Mouse (Mus musculus) liver, adult 2 months (tissue): ENCODE data around the gene Itgb3bp. TPM values are rescaled to one million over a fixed set of nuclear protein-coding genes. Genes with fewer than 3 reads are reported as not detected.

Experiments
- DNase-seq: peaks from one replicate; pipeline ENCODE4 v3.0.0-alpha.2; 2011; ENCODE audit warnings: low read depth, low spot score; ENCODE audit errors: extremely low read depth
- H3K27ac ChIP-seq: fragments of 200-500 bp; replicated peaks from 2 replicates; pipeline ENCODE4 v1.5.1; 2012; ENCODE audit warnings: low read depth, mild to moderate bottlenecking, control low read depth, inconsistent platforms, low read length; ENCODE audit not compliant: insufficient read depth
- H3K27me3 ChIP-seq: fragments of 200-500 bp; 2 replicates; pipeline ENCODE4 v1.6.1; 2012; ENCODE audit warnings: mild to moderate bottlenecking, moderate library complexity, low read length, inconsistent platforms; ENCODE audit not compliant: control insufficient read depth, insufficient read depth
- H3K36me3 ChIP-seq: fragments of 200-500 bp; 2 replicates; pipeline ENCODE4 v1.6.1; 2012; ENCODE audit warnings: low read length, inconsistent platforms; ENCODE audit not compliant: control insufficient read depth, insufficient read depth
- H3K4me1 ChIP-seq: fragments of 200-500 bp; 2 replicates; pipeline ENCODE4 v1.6.1; 2011; ENCODE audit warnings: low read length; ENCODE audit not compliant: control insufficient read depth, insufficient read depth
- H3K4me3 ChIP-seq: fragments of 200-500 bp; 2 replicates; pipeline ENCODE4 v1.5.1; 2011; ENCODE audit warnings: low read depth, mild to moderate bottlenecking, control low read depth, low read length, moderate library complexity; ENCODE audit not compliant: insufficient read depth
- H3K79me2 ChIP-seq: fragments of 200-500 bp; 2 replicates; pipeline ENCODE4 v1.6.1; 2012; ENCODE audit warnings: inconsistent platforms, mild to moderate bottlenecking, low read length, moderate library complexity; ENCODE audit not compliant: control insufficient read depth, insufficient read depth
- H3K9ac ChIP-seq: fragments of 200-500 bp; 2 replicates; pipeline ENCODE4 v1.6.1; 2012; ENCODE audit warnings: low read depth, mild to moderate bottlenecking, control low read depth, inconsistent platforms, low read length
- CTCF ChIP-seq: fragments of 200-500 bp; IDR thresholded peaks from 2 replicates; pipeline ENCODE4 v1.5.1; 2011; ENCODE audit warnings: low read depth, low read length, control low read depth
- POLR2A ChIP-seq: fragments of 200-500 bp; IDR thresholded peaks from 2 replicates; pipeline ENCODE4 v1.6.1; 2011; ENCODE audit warnings: low read length, control low read depth; ENCODE audit not compliant: insufficient read depth; ENCODE audit errors: extremely low read depth
- WGBS: fragments of 180-500 bp; shearing (Covaris S2); methylation state at CpG from one replicate; pipeline ENCODE4 v1.1.7; 2018; 5-methylcytosine and 5-hydroxymethylcytosine counted together
- polyA plus RNA-seq: library from polyadenylated mRNA; depleted of rRNA; stranded (reverse); fragments of >200 nt; gene quantifications from 2 replicates; pipeline ENCODE4 v1.2.3, GENCODE M21; 2012
- total RNA-seq: library from RNA; depleted of rRNA; stranded (reverse); fragments of >200 nt; gene quantifications from 2 replicates; pipeline ENCODE4 v1.2.3, GENCODE M21; 2014

Gene Itgb3bp
- total and polyA plus RNA-seq, 2 experiments = 0.26 to 2.6 TPM

DNA sequence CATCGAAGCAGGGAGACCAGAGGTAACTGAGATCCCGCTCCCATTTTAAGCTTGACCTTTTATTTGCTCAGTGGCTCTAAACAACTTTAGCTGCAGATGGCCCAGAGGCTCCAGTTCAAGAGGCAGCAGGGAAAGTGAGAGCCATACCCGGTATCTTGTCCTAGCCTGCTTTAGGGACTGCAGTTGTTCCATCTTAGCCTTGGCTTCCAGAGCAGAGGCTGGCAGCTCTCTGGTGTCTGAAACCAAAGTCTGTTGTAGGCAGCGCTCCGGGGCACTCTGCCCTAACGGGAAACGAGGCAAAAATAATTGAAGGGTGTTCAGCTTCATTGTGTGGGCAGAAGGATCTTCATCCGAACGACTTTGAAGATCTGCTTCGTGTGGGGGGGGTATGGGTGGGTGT, 25.8 kb upstream of the Itgb3bp start:
- WGBS = 67% methylated on average over 10 of the region's 10 CpGs
- TF ChIP-seq POLR2A (no peak), CTCF (no peak)
- H3K27me3 ChIP-seq = no peaks in the 10 kb centered on the region
- no peak overlapping the region for H3K4me3 ChIP-seq
- H3K27ac ChIP-seq = no peak overlapping the region
- peaks cover 25% of the 10 kb centered on the region for H3K4me1 ChIP-seq
- no peak overlapping the region for H3K9ac ChIP-seq
- peaks cover 2% of the 10 kb centered on the region; the same call in 1 of the 2 replicates for H3K36me3 ChIP-seq
- DNase-seq = no peak
- H3K79me2 ChIP-seq = peaks cover 26% of the 10 kb centered on the region; the same call in 1 of the 2 replicates

DNA sequence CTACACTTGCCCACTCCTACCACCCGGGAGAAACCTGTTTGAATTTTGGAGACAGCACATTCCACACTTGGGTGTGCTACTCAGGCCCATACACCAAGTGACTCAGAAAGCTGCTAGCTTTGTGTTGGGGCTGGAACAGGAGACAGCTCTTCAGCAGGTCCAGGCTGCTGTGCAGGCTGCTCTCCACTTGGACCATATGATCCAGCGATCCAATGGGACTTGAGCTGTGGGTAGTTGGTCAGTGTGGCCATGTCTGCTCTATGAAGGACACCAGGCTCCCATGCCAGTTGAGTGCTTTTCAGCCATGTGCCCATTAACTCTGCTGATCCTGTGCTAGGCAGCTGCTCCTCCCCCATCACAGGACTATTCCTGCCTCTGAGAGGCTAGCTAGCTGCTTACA, 24.3 kb upstream of the Itgb3bp start:
- H3K27me3 ChIP-seq = no peaks in the 10 kb centered on the region
- peaks cover 2% of the 10 kb centered on the region; the same call in 1 of the 2 replicates for H3K36me3 ChIP-seq
- peaks cover 20% of the 10 kb centered on the region for H3K4me1 ChIP-seq
- WGBS = 88% methylated on average over 2 of the region's 2 CpGs
- H3K9ac ChIP-seq = no peak overlapping the region
- TF ChIP-seq CTCF = no peak
- no peak for TF ChIP-seq POLR2A
- H3K27ac ChIP-seq = no peak overlapping the region
- H3K4me3 ChIP-seq = no peak overlapping the region
- peaks cover 26% of the 10 kb centered on the region; the same call in 1 of the 2 replicates for H3K79me2 ChIP-seq
- DNase-seq = no peak

DNA sequence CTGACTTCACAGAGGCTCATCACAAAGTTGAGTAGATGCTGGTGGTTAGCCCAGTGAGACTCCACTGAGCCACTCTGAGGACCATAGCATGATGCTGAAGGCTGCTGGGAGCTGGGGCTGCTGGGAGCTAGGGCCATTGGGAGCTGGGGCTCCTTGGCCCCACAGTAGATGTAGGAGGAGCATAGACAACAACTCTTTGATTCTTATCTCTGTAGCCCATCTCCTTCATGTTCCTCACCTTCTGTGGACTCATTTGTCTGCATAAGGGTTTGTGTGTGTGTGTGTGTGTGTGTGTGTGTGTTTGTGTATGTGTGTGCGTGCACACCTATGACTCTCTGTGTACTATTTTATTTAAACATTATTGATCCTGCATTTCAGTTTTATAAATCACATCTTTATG, 18.3 kb upstream of the Itgb3bp start:
- H3K36me3 ChIP-seq = no peaks in the 10 kb centered on the region; the same call in 1 of the 2 replicates
- no peak overlapping the region for H3K27ac ChIP-seq
- H3K4me3 ChIP-seq = no peak overlapping the region
- no peak for DNase-seq
- H3K79me2 ChIP-seq = peaks cover 31% of the 10 kb centered on the region; the same call in 1 of the 2 replicates
- H3K4me1 ChIP-seq = peaks cover 9% of the 10 kb centered on the region
- H3K27me3 ChIP-seq = no peaks in the 10 kb centered on the region
- TF ChIP-seq POLR2A = no peak
- TF ChIP-seq CTCF = no peak
- H3K9ac ChIP-seq = no peak overlapping the region
- 93% methylated on average over 1 of the region's 1 CpGs for WGBS

DNA sequence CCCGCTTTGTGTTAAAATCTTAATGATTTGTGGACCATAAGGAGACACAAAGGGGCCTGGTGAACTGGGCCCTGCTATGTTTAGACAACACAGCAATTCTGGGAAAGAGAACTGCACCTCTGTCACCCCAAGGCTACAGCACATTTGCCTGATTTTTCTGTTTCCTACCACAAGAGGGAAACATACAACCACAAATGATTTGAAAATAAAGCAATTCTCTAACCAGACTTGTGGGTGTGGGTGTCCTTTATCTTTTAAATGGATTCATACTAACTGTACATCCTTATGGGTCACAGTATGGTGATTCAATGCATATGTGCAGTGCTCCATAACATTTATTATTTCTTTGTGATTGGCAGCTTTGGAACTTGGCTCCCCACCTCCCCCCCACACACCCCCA, 17.6 kb upstream of the Itgb3bp start:
- Histone ChIP-seq H3K4me1 (peaks cover 11% of the 10 kb centered on the region), H3K79me2 (peaks cover 34% of the 10 kb centered on the region; the same call in 1 of the 2 replicates), H3K4me3 (no peak overlapping the region), H3K27me3 (no peaks in the 10 kb centered on the region), H3K27ac (no peak overlapping the region), H3K9ac (no peak overlapping the region), H3K36me3 (no peaks in the 10 kb centered on the region; the same call in 1 of the 2 replicates)
- WGBS = 20% methylated on average over 1 of the region's 1 CpGs
- no peak for TF ChIP-seq POLR2A
- TF ChIP-seq CTCF = peak; percentile 17; the same call in 1 of the 2 replicates
- DNase-seq = no peak

DNA sequence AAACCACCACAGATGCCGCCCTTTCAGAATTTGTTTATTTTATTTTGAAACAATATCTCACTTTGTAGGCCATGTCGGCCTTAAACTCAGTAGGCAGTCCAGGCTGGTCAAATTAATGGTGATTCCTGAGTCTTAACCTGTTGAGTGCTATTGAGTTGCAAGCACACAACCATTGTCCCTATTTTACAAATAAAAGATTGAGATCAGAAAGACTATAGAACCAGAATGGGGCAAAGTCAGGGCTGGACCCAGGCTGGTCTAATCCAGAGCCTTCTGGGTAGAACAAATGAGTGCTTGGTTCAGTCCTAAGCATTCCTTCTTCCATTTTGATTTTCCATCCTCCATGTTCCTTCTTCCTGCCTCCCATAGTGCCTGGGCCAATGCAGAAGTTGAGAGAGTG, 16.9 kb upstream of the Itgb3bp start:
- H3K9ac ChIP-seq = no peak overlapping the region
- peaks cover 15% of the 10 kb centered on the region for H3K4me1 ChIP-seq
- no peak overlapping the region for H3K4me3 ChIP-seq
- TF ChIP-seq POLR2A (no peak), CTCF (no peak)
- no peak for DNase-seq
- no peaks in the 10 kb centered on the region for H3K27me3 ChIP-seq
- 89% methylated on average over 2 of the region's 2 CpGs for WGBS
- no peak overlapping the region for H3K27ac ChIP-seq
- H3K79me2 ChIP-seq = peaks cover 30% of the 10 kb centered on the region; the same call in 1 of the 2 replicates
- no peaks in the 10 kb centered on the region; the same call in 1 of the 2 replicates for H3K36me3 ChIP-seq

DNA sequence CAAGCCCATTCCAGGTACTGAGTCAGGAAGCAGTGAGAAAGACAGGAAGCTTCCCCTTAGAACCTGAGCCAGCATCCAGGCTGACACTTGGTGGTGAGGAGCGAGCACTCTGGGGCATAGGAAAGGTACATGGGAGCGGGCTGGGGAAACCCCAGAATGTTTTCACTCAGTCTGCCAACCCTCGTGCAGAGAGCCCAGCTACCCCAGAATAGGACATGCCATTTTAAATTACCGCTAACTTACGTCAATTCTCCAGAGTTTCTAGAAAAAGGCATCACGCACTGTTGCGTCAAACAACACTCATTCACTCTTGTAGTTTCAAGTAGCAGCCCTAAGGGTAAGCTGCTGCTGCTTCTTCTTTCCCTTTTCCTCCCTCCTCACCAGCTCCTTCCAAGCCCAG, 15.4 kb upstream of the Itgb3bp start:
- TF ChIP-seq CTCF = no peak
- no peak for TF ChIP-seq POLR2A
- Histone ChIP-seq H3K4me3 (no peak overlapping the region), H3K27me3 (no peaks in the 10 kb centered on the region), H3K4me1 (peaks cover 19% of the 10 kb centered on the region), H3K36me3 (no peaks in the 10 kb centered on the region), H3K79me2 (peaks cover 37% of the 10 kb centered on the region; the same call in 1 of the 2 replicates), H3K9ac (no peak overlapping the region), H3K27ac (no peak overlapping the region)
- 85% methylated on average over 7 of the region's 7 CpGs for WGBS
- DNase-seq = no peak
